Mouse (Mus musculus): ENCODE measurements around the gene Spem1.

Gene Spem1

GRCm38 (mm10) chr11:69836703-69837576 lies 15.0 kb upstream of the Spem1 start:
- DNase-seq (ENCODE audit: low spot score) = no peak

GRCm38 (mm10) chr11:69835966-69836335 lies 14.0 kb upstream of the Spem1 start:
- DNase-seq (ENCODE audit: low spot score) = no peak

GRCm38 (mm10) chr11:69835326-69835965 lies 13.5 kb upstream of the Spem1 start:
- no peak for DNase-seq (ENCODE audit: low spot score)

- DNase-seq (ENCODE audit: low spot score) = peak; percentile 60
Observed at GRCm38 (mm10) chr11:69834001-69834549, 12.1 kb upstream of the Spem1 start.

GRCm38 (mm10) chr11:69833554-69833953 lies 11.6 kb upstream of the Spem1 start:
- no peak for DNase-seq (ENCODE audit: low spot score)

- DNase-seq (ENCODE audit: low spot score) = no peak
Observed at GRCm38 (mm10) chr11:69828832-69829231, 6.9 kb upstream of the Spem1 start.

- DNase-seq (ENCODE audit: low spot score) = no peak
Observed at GRCm38 (mm10) chr11:69823456-69823855, 1.5 kb upstream of the Spem1 start.

- no peak for DNase-seq (ENCODE audit: low spot score)
Observed at GRCm38 (mm10) chr11:69818871-69819270, 3.1 kb downstream of the Spem1 start.

- no peak for DNase-seq (ENCODE audit: low spot score)
Observed at GRCm38 (mm10) chr11:69818365-69818764, 3.6 kb downstream of the Spem1 start, which contains the start of gene Spem2. Gene Spem2 (minus strand): TSS chr11:69818465.

GRCm38 (mm10) chr11:69816520-69816919 lies 5.5 kb downstream of the Spem1 start:
- DNase-seq (ENCODE audit: low spot score) = no peak

GRCm38 (mm10) chr11:69815155-69815554 lies 6.8 kb downstream of the Spem1 start, which contains the start of gene Gm39566:
Gene Gm39566 (minus strand): TSS chr11:69815298.
- no peak for DNase-seq (ENCODE audit: low spot score)

- DNase-seq (ENCODE audit: low spot score) = no peak
Observed at GRCm38 (mm10) chr11:69810280-69810679, 11.7 kb downstream of the Spem1 start.

- DNase-seq (ENCODE audit: low spot score) = no peak
Observed at GRCm38 (mm10) chr11:69807641-69808040, 14.3 kb downstream of the Spem1 start.

GRCm38 (mm10) chr11:69806378-69806777 lies 15.6 kb downstream of the Spem1 start:
- DNase-seq (ENCODE audit: low spot score) = no peak

- DNase-seq (ENCODE audit: low spot score) = no peak
Observed at GRCm38 (mm10) chr11:69804972-69805909, 16.7 kb downstream of the Spem1 start, which contains the start of gene Tmem102. Gene Tmem102 (minus strand): TSS chr11:69805624.

GRCm38 (mm10) chr11:69804652-69804940 lies 17.4 kb downstream of the Spem1 start:
- no peak for DNase-seq (ENCODE audit: low spot score)

- peak; percentile 73 for DNase-seq (ENCODE audit: low spot score)
Observed at GRCm38 (mm10) chr11:69803786-69804651, 18.0 kb downstream of the Spem1 start.

- no peak for DNase-seq (ENCODE audit: low spot score)
Observed at GRCm38 (mm10) chr11:69803328-69803727, 18.7 kb downstream of the Spem1 start.

- peak; percentile 57 for DNase-seq (ENCODE audit: low spot score)
Observed at GRCm38 (mm10) chr11:69802648-69803105, 19.3 kb downstream of the Spem1 start.

GRCm38 (mm10) chr11:69801379-69801977 lies 20.5 kb downstream of the Spem1 start, which contains the start of gene Fgf11:
Gene Fgf11 (minus strand): TSS chr11:69801857.
- DNase-seq (ENCODE audit: low spot score) = no peak
